Mouse (Mus musculus) E14TG2a.4 (cell line): ENCODE measurements at regions not wholly inside any gene's neighbourhood (a gene's known extent, or its start where the extent isn't known, plus 50 kb on each side); places are given as distances from the start of the nearest gene placed in this dataset.

Experiments
- H3K27me3 ChIP-seq: 2 replicates; pipeline ENCODE4 v1.6.1; 2014; ENCODE audit warnings: low read length, control low read depth; ENCODE audit not compliant: insufficient read depth
- H3K36me3 ChIP-seq: 2 replicates; pipeline ENCODE4 v1.6.1; 2014; ENCODE audit warnings: low read length, control low read depth; ENCODE audit not compliant: insufficient read depth
- H3K4me1 ChIP-seq: replicated peaks from 2 replicates; pipeline ENCODE4 v1.6.1; 2014; ENCODE audit warnings: low read depth, low read length, control low read depth
- H3K4me3 ChIP-seq: replicated peaks from 2 replicates; pipeline ENCODE4 v1.5.1; 2014; ENCODE audit warnings: mild to moderate bottlenecking, low read length
- H3K9me3 ChIP-seq: 2 replicates; pipeline ENCODE4 v1.6.1; 2014; ENCODE audit warnings: low read length, control low read depth
- CTCF ChIP-seq: conservative IDR thresholded peaks from 2 replicates; pipeline ENCODE4 v1.5.1; 2014; ENCODE audit warnings: low read length
- NANOG ChIP-seq: IDR thresholded peaks from 2 replicates; pipeline ENCODE4 v1.6.1; 2014; ENCODE audit warnings: borderline replicate concordance, low read length, mixed read lengths
- POU5F1 ChIP-seq: IDR thresholded peaks from 2 replicates; pipeline ENCODE4 v1.6.1; 2014; ENCODE audit warnings: low read length, borderline replicate concordance

GRCm38 (mm10) chr1:71942145-71942544 is 270.0 kb downstream of the Mreg start:
- H3K27me3 ChIP-seq = no peaks in the 10 kb centered on the region
- no peaks in the 10 kb centered on the region for H3K4me1 ChIP-seq
- no peak overlapping the region for H3K4me3 ChIP-seq
- no peak for TF ChIP-seq CTCF
- TF ChIP-seq NANOG = no peak
- no peak for TF ChIP-seq POU5F1
- H3K9me3 ChIP-seq = no peaks in the 10 kb centered on the region
- no peaks in the 10 kb centered on the region for H3K36me3 ChIP-seq

- no peak for TF ChIP-seq CTCF
- no peak for TF ChIP-seq POU5F1
- TF ChIP-seq NANOG = no peak
- H3K4me1 ChIP-seq = no peaks in the 10 kb centered on the region
- H3K4me3 ChIP-seq = no peak overlapping the region
- H3K36me3 ChIP-seq = no peaks in the 10 kb centered on the region
- H3K9me3 ChIP-seq = no peaks in the 10 kb centered on the region
- no peaks in the 10 kb centered on the region for H3K27me3 ChIP-seq
These were observed 270.4 kb downstream of the Mreg start for GRCm38 (mm10) chr1:71941688-71942087.

- Histone ChIP-seq H3K36me3 (no peaks in the 10 kb centered on the region), H3K4me1 (no peaks in the 10 kb centered on the region), H3K9me3 (no peaks in the 10 kb centered on the region), H3K27me3 (no peaks in the 10 kb centered on the region), H3K4me3 (no peak overlapping the region)
- TF ChIP-seq POU5F1 (no peak), NANOG (no peak), CTCF (no peak)
These were observed 271.2 kb downstream of the Mreg start for GRCm38 (mm10) chr1:71940900-71941299.

GRCm38 (mm10) chr1:71938323-71939007 is 273.6 kb downstream of the Mreg start:
- Histone ChIP-seq H3K27me3 (no peaks in the 10 kb centered on the region), H3K9me3 (no peaks in the 10 kb centered on the region), H3K36me3 (no peaks in the 10 kb centered on the region), H3K4me3 (no peak overlapping the region), H3K4me1 (no peaks in the 10 kb centered on the region)
- TF ChIP-seq POU5F1 (no peak), CTCF (no peak), NANOG (no peak)

GRCm38 (mm10) chr1:71937922-71938321 is 274.2 kb downstream of the Mreg start:
- no peaks in the 10 kb centered on the region for H3K4me1 ChIP-seq
- no peaks in the 10 kb centered on the region for H3K36me3 ChIP-seq
- no peak overlapping the region for H3K4me3 ChIP-seq
- TF ChIP-seq CTCF (no peak), POU5F1 (no peak)
- no peaks in the 10 kb centered on the region for H3K27me3 ChIP-seq
- H3K9me3 ChIP-seq = no peaks in the 10 kb centered on the region

GRCm38 (mm10) chr1:71937168-71937567 is 274.9 kb downstream of the Mreg start:
- Histone ChIP-seq H3K4me3 (no peak overlapping the region), H3K4me1 (no peaks in the 10 kb centered on the region), H3K27me3 (no peaks in the 10 kb centered on the region), H3K9me3 (no peaks in the 10 kb centered on the region), H3K36me3 (no peaks in the 10 kb centered on the region)
- TF ChIP-seq CTCF (no peak), POU5F1 (no peak), NANOG (no peak)

GRCm38 (mm10) chr1:71936501-71937129 is 275.5 kb downstream of the Mreg start:
- no peak overlapping the region for H3K4me3 ChIP-seq
- no peaks in the 10 kb centered on the region for H3K36me3 ChIP-seq
- no peak for TF ChIP-seq POU5F1
- TF ChIP-seq NANOG = no peak
- TF ChIP-seq CTCF = no peak
- H3K4me1 ChIP-seq = no peaks in the 10 kb centered on the region
- no peaks in the 10 kb centered on the region for H3K27me3 ChIP-seq
- H3K9me3 ChIP-seq = no peaks in the 10 kb centered on the region

GRCm38 (mm10) chr1:71925501-71925900 is 272.5 kb upstream of the Fn1 start:
- Histone ChIP-seq H3K27me3 (no peaks in the 10 kb centered on the region), H3K36me3 (no peaks in the 10 kb centered on the region), H3K4me3 (no peak overlapping the region), H3K9me3 (no peaks in the 10 kb centered on the region), H3K4me1 (no peaks in the 10 kb centered on the region)
- TF ChIP-seq NANOG = no peak
- no peak for TF ChIP-seq POU5F1

GRCm38 (mm10) chr1:71924884-71925283 is 271.9 kb upstream of the Fn1 start:
- no peak overlapping the region for H3K4me3 ChIP-seq
- H3K9me3 ChIP-seq = no peaks in the 10 kb centered on the region
- H3K27me3 ChIP-seq = no peaks in the 10 kb centered on the region
- TF ChIP-seq POU5F1 (no peak), NANOG (no peak), CTCF (no peak)
- no peaks in the 10 kb centered on the region for H3K36me3 ChIP-seq
- H3K4me1 ChIP-seq = no peaks in the 10 kb centered on the region
